Mouse (Mus musculus) C2C12 (cell line): Measurements from ENCODE around the gene Leng9. TPM values are rescaled to one million over a fixed set of nuclear protein-coding genes. Genes with fewer than 3 reads are reported as not detected.
A peak's percentile ranks its signal among the peaks of the same experiment; 100 is the strongest.

Experiments
- H3K27me3 ChIP-seq: one replicate; pipeline ENCODE4 v1.6.1; 2011; ENCODE audit not compliant: control insufficient read depth, insufficient read depth, insufficient read length
- H3K36me3 ChIP-seq: one replicate; pipeline ENCODE4 v1.6.1; 2011; ENCODE audit not compliant: control insufficient read depth, insufficient read depth
- H3K4me3 ChIP-seq: one replicate; pipeline ENCODE4 v1.5.1; 2011; ENCODE audit warnings: mild to moderate bottlenecking, control low read depth; ENCODE audit not compliant: poor library complexity, insufficient read depth, severe bottlenecking
- H3K79me2 ChIP-seq: one replicate; pipeline ENCODE4 v1.6.1; 2011; ENCODE audit not compliant: control insufficient read depth, insufficient read depth
- H3K79me3 ChIP-seq: one replicate; pipeline ENCODE4 v1.6.1; 2011; ENCODE audit warnings: low read depth, control low read depth
- H3ac ChIP-seq: one replicate; pipeline ENCODE3; 2011; ENCODE audit warnings: low read depth; ENCODE audit not compliant: control insufficient read depth, insufficient read length
- CEBPB ChIP-seq: IDR thresholded peaks from one replicate; pipeline ENCODE4 v1.6.1; 2011; ENCODE audit warnings: low read depth, mild to moderate bottlenecking, control low read depth, moderate library complexity
- CTCF ChIP-seq: IDR thresholded peaks from one replicate; pipeline ENCODE4 v1.5.1; 2011; ENCODE audit not compliant: control insufficient read depth, insufficient read depth, insufficient read length
- FOSL1 ChIP-seq: IDR thresholded peaks from one replicate; pipeline ENCODE4 v1.8.0; 2011; ENCODE audit warnings: mild to moderate bottlenecking, low read length; ENCODE audit not compliant: poor library complexity, insufficient read depth, severe bottlenecking
- MAX ChIP-seq: IDR thresholded peaks from one replicate; pipeline ENCODE4 v1.6.1; 2011; ENCODE audit warnings: mild to moderate bottlenecking, control low read depth
- MYOD1 ChIP-seq: IDR thresholded peaks from one replicate; pipeline ENCODE4 v1.6.1; 2011; ENCODE audit warnings: low read depth; ENCODE audit not compliant: control insufficient read depth, insufficient read length
- MYOG ChIP-seq: IDR thresholded peaks from one replicate; pipeline ENCODE4 v1.6.1; 2011; ENCODE audit not compliant: control insufficient read depth, insufficient read length; ENCODE audit errors: extremely low read depth
- USF1 ChIP-seq: IDR thresholded peaks from one replicate; pipeline ENCODE4 v1.6.1; 2011; ENCODE audit warnings: low read depth, mild to moderate bottlenecking, control low read depth, moderate library complexity
- polyA plus RNA-seq: library from polyadenylated mRNA; unstranded; fragments of >200 nt; fragmentation: generic; extraction: Trizol; gene quantifications from one replicate; pipeline ENCODE4 v1.2.1, GENCODE M21; 2012; ENCODE audit warnings: missing spikeins

Leng9 gene
- polyA plus RNA-seq, 1 experiment, result 2.4 TPM

- Histone ChIP-seq H3K4me3 (no peak overlapping the region), H3ac (no peak overlapping the region), H3K79me3 (peaks cover 3% of the 10 kb centered on the region), H3K27me3 (no peaks in the 10 kb centered on the region), H3K79me2 (peaks cover 6% of the 10 kb centered on the region), H3K36me3 (peaks cover 63% of the 10 kb centered on the region)
- TF ChIP-seq CTCF (peak; percentile 71), MYOD1 (no peak)
These were observed 4.5 kb downstream of the Leng9 start for GRCm38 (mm10) chr7:4145552-4146190.

- no peaks in the 10 kb centered on the region for H3K27me3 ChIP-seq
These were observed 5.2 kb downstream of the Leng9 start for GRCm38 (mm10) chr7:4144766-4145551.

GRCm38 (mm10) chr7:4144046-4144445, 6.1 kb downstream of the Leng9 start:
- Histone ChIP-seq H3K79me3 (peaks cover 15% of the 10 kb centered on the region), H3ac (no peak overlapping the region), H3K4me3 (no peak overlapping the region), H3K79me2 (peaks cover 22% of the 10 kb centered on the region), H3K36me3 (peaks cover 79% of the 10 kb centered on the region), H3K27me3 (no peaks in the 10 kb centered on the region)
- TF ChIP-seq MYOG (no peak), MYOD1 (no peak), CEBPB (no peak), MAX (no peak), CTCF (no peak), USF1 (no peak), FOSL1 (no peak)

More at GRCm38 (mm10) chr7:4144766-4145551, 5.2 kb downstream of the Leng9 start:
- no peak overlapping the region for H3ac ChIP-seq
- no peak for TF ChIP-seq USF1
- H3K79me2 ChIP-seq, result peaks cover 13% of the 10 kb centered on the region
- H3K36me3 ChIP-seq, result peaks cover 70% of the 10 kb centered on the region
- H3K79me3 ChIP-seq, result peaks cover 7% of the 10 kb centered on the region
- H3K4me3 ChIP-seq, result no peak overlapping the region

- TF ChIP-seq USF1 (no peak), CTCF (no peak), MYOD1 (no peak), CEBPB (no peak), MYOG (no peak), MAX (no peak), FOSL1 (no peak)
- H3K36me3 ChIP-seq, result peaks cover 82% of the 10 kb centered on the region
- peaks cover 27% of the 10 kb centered on the region for H3K79me2 ChIP-seq
- H3K79me3 ChIP-seq, result peaks cover 20% of the 10 kb centered on the region
- no peak overlapping the region for H3ac ChIP-seq
- no peaks in the 10 kb centered on the region for H3K27me3 ChIP-seq
- no peak overlapping the region for H3K4me3 ChIP-seq
These were observed 6.7 kb downstream of the Leng9 start for GRCm38 (mm10) chr7:4143506-4143905.

- H3K79me3 ChIP-seq, result peaks cover 26% of the 10 kb centered on the region
- peaks cover 80% of the 10 kb centered on the region for H3K36me3 ChIP-seq
- no peak for TF ChIP-seq USF1
- no peak for TF ChIP-seq MYOG
- no peak for TF ChIP-seq MYOD1
- no peak for TF ChIP-seq FOSL1
- no peak for TF ChIP-seq CTCF
- no peak for TF ChIP-seq CEBPB
- TF ChIP-seq MAX, result no peak
- H3K79me2 ChIP-seq, result peaks cover 33% of the 10 kb centered on the region
- H3K27me3 ChIP-seq, result no peaks in the 10 kb centered on the region
- H3K4me3 ChIP-seq, result no peak overlapping the region
- no peak overlapping the region for H3ac ChIP-seq
These were observed 7.3 kb downstream of the Leng9 start for GRCm38 (mm10) chr7:4142796-4143445.

GRCm38 (mm10) chr7:4141648-4142325, 8.4 kb downstream of the Leng9 start:
- Histone ChIP-seq H3ac (no peak overlapping the region), H3K79me2 (peaks cover 43% of the 10 kb centered on the region), H3K36me3 (peaks cover 71% of the 10 kb centered on the region), H3K79me3 (peaks cover 33% of the 10 kb centered on the region), H3K27me3 (no peaks in the 10 kb centered on the region), H3K4me3 (no peak overlapping the region)
- TF ChIP-seq MYOG (no peak), CEBPB (no peak), MYOD1 (no peak), MAX (no peak), FOSL1 (no peak), USF1 (no peak), CTCF (no peak)
